Mouse (Mus musculus): ENCODE measurements around the gene Slc5a3. TPM values are rescaled to one million over a fixed set of nuclear protein-coding genes. Genes with fewer than 3 reads are reported as not detected.

Slc5a3 gene
- polyA plus RNA-seq, 1 experiment from 2014 or later: 12.4 TPM

DNA sequence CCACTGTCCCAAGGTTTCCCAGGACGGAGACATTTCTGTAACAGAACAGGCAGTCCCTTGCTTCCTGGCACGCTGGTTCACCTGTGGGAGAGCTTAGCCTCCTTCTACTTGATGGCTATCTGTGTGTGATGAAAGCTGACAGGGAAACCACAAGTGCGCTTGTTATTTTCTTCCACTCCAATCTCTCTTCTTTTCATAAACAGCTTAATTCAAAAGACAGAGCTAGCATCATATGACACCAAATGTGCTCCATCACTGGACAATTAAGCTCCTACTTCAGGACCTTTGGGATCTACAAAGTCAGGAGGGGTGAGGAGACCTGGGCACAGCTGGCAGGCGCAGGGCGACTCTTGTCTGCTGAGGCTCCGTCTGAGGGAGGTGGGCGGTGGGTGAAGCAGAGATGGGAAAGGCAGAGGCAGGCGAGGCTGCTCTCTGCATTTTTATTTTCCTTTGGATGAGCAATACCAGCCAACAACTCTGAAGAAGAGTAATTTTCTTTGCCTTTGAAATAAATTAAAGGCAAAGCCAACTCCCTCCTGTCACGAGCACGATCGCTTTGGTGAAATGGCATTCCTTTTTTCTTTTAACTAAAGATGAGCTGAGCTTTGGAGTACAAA, 76.1 kb downstream of the Slc5a3 start:
- Histone ChIP-seq H3K27me3 (no peaks in the 10 kb centered on the region), H3K9me3 (no peaks in the 10 kb centered on the region), H3K4me1 (no peaks in the 10 kb centered on the region; the same call in 1 of the 2 replicates), H3K4me3 (no peak overlapping the region), H3K27ac (replicated peaks) (no peak overlapping the region), H3K9ac (replicated peaks) (no peak overlapping the region), H3K36me3 (no peaks in the 10 kb centered on the region), H3K4me2 (replicated peaks) (no peak overlapping the region)
- ATAC-seq (replicated peaks): no peak
- WGBS: 83% methylated on average over 11 of the region's 11 CpGs

DNA sequence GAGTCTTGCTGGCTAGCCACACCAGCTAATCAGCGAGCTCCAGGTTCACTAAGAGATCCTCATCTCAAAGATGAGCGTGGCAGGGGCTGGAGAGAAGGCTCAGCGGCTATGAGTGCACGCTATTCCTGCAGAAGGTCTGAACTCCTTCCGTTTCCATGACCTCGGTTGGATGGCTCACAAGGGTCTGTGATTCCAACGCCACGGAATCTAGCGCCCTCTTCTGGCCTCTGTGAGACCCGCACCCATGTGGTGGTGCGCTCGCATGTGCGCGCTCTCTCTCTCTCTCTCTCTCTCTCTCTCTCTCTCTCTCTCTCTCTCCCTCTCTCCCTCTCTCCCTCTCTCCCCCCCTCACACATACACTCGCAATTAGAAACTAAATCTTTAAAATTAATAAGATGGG, 78.2 kb downstream of the Slc5a3 start:
- WGBS: 92% methylated on average over 15 of the region's 15 CpGs
- ATAC-seq (replicated peaks): no peak
- Histone ChIP-seq H3K36me3 (no peaks in the 10 kb centered on the region), H3K4me3 (no peak overlapping the region), H3K9me3 (no peaks in the 10 kb centered on the region), H3K4me1 (peaks cover 9% of the 10 kb centered on the region), H3K27ac (replicated peaks) (no peak overlapping the region), H3K9ac (replicated peaks) (no peak overlapping the region), H3K4me2 (replicated peaks) (no peak overlapping the region), H3K27me3 (no peaks in the 10 kb centered on the region)

Other genes starting within 250 kb of the Slc5a3 start
- 142 and 153 TPM in 2 replicates for gene Mrps6, start 52 bp upstream of the Slc5a3 start, polyA plus RNA-seq (2015; fragmentation: Nextera tagmentation; extraction: Ambion mirVana)
- gene Gm49711, start within 50 bp of the Slc5a3 start, polyA plus RNA-seq (2015; fragmentation: Nextera tagmentation; extraction: Ambion mirVana): 0.42 and 0.57 TPM in 2 replicates
- 11.5 and 23.2 TPM in 2 replicates for gene Kcne2, start 234.1 kb downstream of the Slc5a3 start, polyA plus RNA-seq (2015; fragmentation: Nextera tagmentation; extraction: Ambion mirVana)
- gene Smim11, start 243.0 kb downstream of the Slc5a3 start, polyA plus RNA-seq (2015; fragmentation: Nextera tagmentation; extraction: Ambion mirVana): 92.6 and 107 TPM in 2 replicates